Comparison of ENCODE assay signal across 7 mouse cellular contexts in genomic region chr3:88022322-88023191, GRCm38 (mm10). TPM values are rescaled to one million over a fixed set of nuclear protein-coding genes. Genes with fewer than 3 reads are reported as not detected.
A peak's percentile ranks its signal among the peaks of the same experiment; 100 is the strongest.
DNase-seq lines count a peak whose midpoint lies in the region; ATAC-seq and TF ChIP-seq lines count a peak whose summit lies in the region.

No protein-coding gene starts in this region.

- peak; percentile 89 for ATAC-seq in embryonic facial prominence, embryonic 14.5 days (ENCODE audit: low read depth)
- peak; percentile 78 for ATAC-seq in limb, embryonic 12.5 days (ENCODE audit: insufficient number of reproducible peaks, insufficient read depth, low FRiP score, low TSS enrichment, low read depth)
- peak; percentile 80 for ATAC-seq in midbrain, embryonic 14.5 days (ENCODE audit: low FRiP score, low TSS enrichment)

- H3K9me3 ChIP-seq in embryonic facial prominence, embryonic 14.5 days (ENCODE audit: control insufficient read depth, low read length) = 0 out of 2 replicates have a peak, but pooled peaks cover 4% of the 10 kb centered on the region
- no peaks in the 10 kb centered on the region for H3K9me3 ChIP-seq in limb, embryonic 12.5 days
- H3K9me3 ChIP-seq in midbrain, embryonic 14.5 days (ENCODE audit: control insufficient read depth, low read length) = no peaks in the 10 kb centered on the region

- no peak for TF ChIP-seq CTCF in bone marrow macrophage, adult 2 months (IDR thresholded peaks at IDR 0.05; ENCODE audit: low read depth, low read length)

- H3K27me3 ChIP-seq in embryonic facial prominence, embryonic 14.5 days (replicated peaks; ENCODE audit: control insufficient read depth, insufficient read depth, low read length) = peaks cover 78% of the 10 kb centered on the region
- H3K27me3 ChIP-seq in limb, embryonic 12.5 days = peaks cover 84% of the 10 kb centered on the region
- H3K27me3 ChIP-seq in midbrain, embryonic 14.5 days (ENCODE audit: control insufficient read depth, insufficient read depth, low read length) = peaks cover 61% of the 10 kb centered on the region

- H3K9ac ChIP-seq in embryonic facial prominence, embryonic 14.5 days (ENCODE audit: low read depth, low read length) = peak overlapping the region; percentile 49; the same call in 1 of the 2 replicates
- peak overlapping the region; percentile 44; the same call in 1 of the 2 replicates for H3K9ac ChIP-seq in limb, embryonic 12.5 days (replicated peaks)
- peak overlapping the region; percentile 51 for H3K9ac ChIP-seq in midbrain, embryonic 14.5 days (replicated peaks; ENCODE audit: low read length)

- peak overlapping the region; percentile 97 for H3K4me2 ChIP-seq in embryonic facial prominence, embryonic 14.5 days (ENCODE audit: low read depth, low read length)
- peak overlapping the region; percentile 95 for H3K4me2 ChIP-seq in limb, embryonic 12.5 days
- peak overlapping the region; percentile 94 for H3K4me2 ChIP-seq in midbrain, embryonic 14.5 days (ENCODE audit: low read length)

- TF ChIP-seq POLR2A in bone marrow macrophage, adult 2 months (IDR thresholded peaks at IDR 0.05; ENCODE audit: borderline replicate concordance, low read depth, low read length) = no peak

- DNase-seq in embryonic facial prominence, embryonic 14.5 days (ENCODE audit: low spot score) = peak; percentile 88
- peak; percentile 81 to 88 for DNase-seq in heart, adult 9 months (ENCODE audit: low spot score in 2 of 2)
- DNase-seq in kidney, adult 9 months = peak; percentile 97
- DNase-seq in midbrain, embryonic 14.5 days = peak; percentile 85
- DNase-seq in spleen, adult 12 weeks (ENCODE audit: low spot score) = peak; percentile 75

- H3K4me1 ChIP-seq in bone marrow macrophage, adult 2 months (ENCODE audit: control insufficient read depth, insufficient read depth, low read length) = no peaks in the 10 kb centered on the region
- H3K4me1 ChIP-seq in embryonic facial prominence, embryonic 14.5 days (ENCODE audit: control insufficient read depth, insufficient read depth, low read length) = peaks cover 13% of the 10 kb centered on the region
- peaks cover 18% of the 10 kb centered on the region for H3K4me1 ChIP-seq in limb, embryonic 12.5 days (replicated peaks)
- peaks cover 16% of the 10 kb centered on the region for H3K4me1 ChIP-seq in midbrain, embryonic 14.5 days (ENCODE audit: control insufficient read depth, insufficient read depth, low read length)

- no peak overlapping the region for H3K27ac ChIP-seq in bone marrow macrophage, adult 2 months (ENCODE audit: insufficient read depth, low read depth, low read length)
- H3K27ac ChIP-seq in embryonic facial prominence, embryonic 14.5 days (replicated peaks; ENCODE audit: low read depth, low read length) = no peak overlapping the region
- no peak overlapping the region for H3K27ac ChIP-seq in limb, embryonic 12.5 days
- H3K27ac ChIP-seq in midbrain, embryonic 14.5 days (replicated peaks; ENCODE audit: low read depth, low read length) = no peak overlapping the region

- WGBS in embryonic facial prominence, embryonic 14.5 days = under 1% methylated on average over 47 of the region's 66 CpGs
- whole genome bisulfite sequencing in limb, embryonic 12.5 days = under 1% methylated on average over 65 of the region's 66 CpGs
- under 1% methylated on average over 65 of the region's 66 CpGs for WGBS in midbrain, embryonic 14.5 days

- H3K4me3 ChIP-seq in bone marrow macrophage, adult 2 months (ENCODE audit: insufficient read depth, low read length) = peak overlapping the region; percentile 65
- H3K4me3 ChIP-seq in embryonic facial prominence, embryonic 14.5 days (ENCODE audit: low read depth, low read length) = peak overlapping the region; percentile 52
- peak overlapping the region; percentile 52 for H3K4me3 ChIP-seq in limb, embryonic 12.5 days (replicated peaks)
- peak overlapping the region; percentile 51 for H3K4me3 ChIP-seq in midbrain, embryonic 14.5 days (replicated peaks; ENCODE audit: low read depth, low read length)

- no peaks in the 10 kb centered on the region for H3K36me3 ChIP-seq in embryonic facial prominence, embryonic 14.5 days (ENCODE audit: control insufficient read depth, insufficient read depth, low read length)
- no peaks in the 10 kb centered on the region for H3K36me3 ChIP-seq in limb, embryonic 12.5 days
- no peaks in the 10 kb centered on the region for H3K36me3 ChIP-seq in midbrain, embryonic 14.5 days (ENCODE audit: control insufficient read depth, insufficient read depth, low read length)

RNA-seq across cellular contexts. Expression of gene Hapln2, which starts 4.8 kb away (rescaled TPM):
- not detected in 2 replicates for polyA plus RNA-seq in bone marrow macrophage, adult 2 months (2012; ENCODE audit: insufficient read depth, insufficient read length, missing spikeins)
- not detected in 2 replicates for polyA plus RNA-seq in embryonic facial prominence, embryonic 14.5 days (2014; fragmentation: Nextera tagmentation; extraction: Ambion mirVana)
- 0.10 and 0.12 TPM in 2 replicates for polyA plus RNA-seq in limb, embryonic 12.5 days (2016; fragmentation: Nextera tagmentation; extraction: Ambion mirVana)
- polyA plus RNA-seq in midbrain, embryonic 14.5 days (2014; fragmentation: Nextera tagmentation; extraction: Ambion mirVana) = 0.47 and 0.57 TPM in 2 replicates

RNA-seq across cellular contexts. Expression of gene Gpatch4, which starts 20.4 kb away (rescaled TPM):
- polyA plus RNA-seq in bone marrow macrophage, adult 2 months (2012; ENCODE audit: insufficient read depth, insufficient read length, missing spikeins) = 7.9 and 8.4 TPM in 2 replicates
- polyA plus RNA-seq in embryonic facial prominence, embryonic 14.5 days (2014; fragmentation: Nextera tagmentation; extraction: Ambion mirVana) = 28.0 and 29.8 TPM in 2 replicates
- 30.8 and 31.1 TPM in 2 replicates for polyA plus RNA-seq in limb, embryonic 12.5 days (2016; fragmentation: Nextera tagmentation; extraction: Ambion mirVana)
- 22.9 and 30.3 TPM in 2 replicates for polyA plus RNA-seq in midbrain, embryonic 14.5 days (2014; fragmentation: Nextera tagmentation; extraction: Ambion mirVana)

RNA-seq across cellular contexts. Expression of gene Bcan, which starts 22.5 kb away (rescaled TPM):
- polyA plus RNA-seq in bone marrow macrophage, adult 2 months (2012; ENCODE audit: insufficient read depth, insufficient read length, missing spikeins) = not detected in 2 replicates
- polyA plus RNA-seq in embryonic facial prominence, embryonic 14.5 days (2014; fragmentation: Nextera tagmentation; extraction: Ambion mirVana) = 0.63 and 1.1 TPM in 2 replicates
- 0.13 and 0.65 TPM in 2 replicates for polyA plus RNA-seq in limb, embryonic 12.5 days (2016; fragmentation: Nextera tagmentation; extraction: Ambion mirVana)
- 34.3 and 49.7 TPM in 2 replicates for polyA plus RNA-seq in midbrain, embryonic 14.5 days (2014; fragmentation: Nextera tagmentation; extraction: Ambion mirVana)

RNA-seq across cellular contexts. Expression of gene Naxe, which starts 35.7 kb away (rescaled TPM):
- 76.1 and 83.0 TPM in 2 replicates for polyA plus RNA-seq in bone marrow macrophage, adult 2 months (2012; ENCODE audit: insufficient read depth, insufficient read length, missing spikeins)
- polyA plus RNA-seq in embryonic facial prominence, embryonic 14.5 days (2014; fragmentation: Nextera tagmentation; extraction: Ambion mirVana) = 179 and 193 TPM in 2 replicates
- polyA plus RNA-seq in limb, embryonic 12.5 days (2016; fragmentation: Nextera tagmentation; extraction: Ambion mirVana) = 179 and 185 TPM in 2 replicates
- polyA plus RNA-seq in midbrain, embryonic 14.5 days (2014; fragmentation: Nextera tagmentation; extraction: Ambion mirVana) = 150 and 172 TPM in 2 replicates

RNA-seq across cellular contexts. Expression of gene Nes, which starts 51.7 kb away (rescaled TPM):
- 1.4 and 1.7 TPM in 2 replicates for polyA plus RNA-seq in bone marrow macrophage, adult 2 months (2012; ENCODE audit: insufficient read depth, insufficient read length, missing spikeins)
- polyA plus RNA-seq in embryonic facial prominence, embryonic 14.5 days (2014; fragmentation: Nextera tagmentation; extraction: Ambion mirVana) = 36.4 and 40.5 TPM in 2 replicates
- polyA plus RNA-seq in limb, embryonic 12.5 days (2016; fragmentation: Nextera tagmentation; extraction: Ambion mirVana) = 29.4 and 32.5 TPM in 2 replicates
- polyA plus RNA-seq in midbrain, embryonic 14.5 days (2014; fragmentation: Nextera tagmentation; extraction: Ambion mirVana) = 19.0 and 28.8 TPM in 2 replicates

Comparison
In these comparisons a context has a peak if more than half of its experiments do, and no peak if none do; other contexts are left out.
1. RNA of gene Bcan, which starts 22.5 kb away (polyA plus RNA-seq): 34.3 to 49.7 TPM in midbrain, embryonic 14.5 days; 0.63 to 1.1 TPM in embryonic facial prominence, embryonic 14.5 days, 0.13 to 0.65 TPM in limb, embryonic 12.5 days and not detected in bone marrow macrophage, adult 2 months; every median in the first group is over 10 times any median in the second.
2. Peak in every context shown above with its lines, with median percentiles within 50 percentile points of each other: H3K4me3 ChIP-seq, ATAC-seq, DNase-seq, H3K4me2 ChIP-seq and H3K9ac ChIP-seq.